Mouse (Mus musculus) gastrocnemius, postnatal 10 days (tissue): ENCODE results near the gene Gm884. TPM values are rescaled to one million over a fixed set of nuclear protein-coding genes. Genes with fewer than 3 reads are reported as not detected.
"Not testable (repeated sequence)": the region's sequence is repeated elsewhere in the genome, so short reads cannot be mapped to it uniquely, and the experiment has no call there.

Experiments
- DNase-seq: peaks from one replicate; pipeline ENCODE4 v3.0.0; 2021; ENCODE audit warnings: mixed read lengths
- total RNA-seq, 2 experiments: library from RNA; stranded (reverse); gene quantifications; 2 replicates each; pipeline ENCODE4 v1.2.3; 2021

The Gm884 gene
- total RNA-seq, 2 experiments from 2014 or later: not detected

GRCm38 (mm10) chr11:103634806-103635205 lies 13.9 kb upstream of the Gm884 start:
- DNase-seq: no peak

DNA sequence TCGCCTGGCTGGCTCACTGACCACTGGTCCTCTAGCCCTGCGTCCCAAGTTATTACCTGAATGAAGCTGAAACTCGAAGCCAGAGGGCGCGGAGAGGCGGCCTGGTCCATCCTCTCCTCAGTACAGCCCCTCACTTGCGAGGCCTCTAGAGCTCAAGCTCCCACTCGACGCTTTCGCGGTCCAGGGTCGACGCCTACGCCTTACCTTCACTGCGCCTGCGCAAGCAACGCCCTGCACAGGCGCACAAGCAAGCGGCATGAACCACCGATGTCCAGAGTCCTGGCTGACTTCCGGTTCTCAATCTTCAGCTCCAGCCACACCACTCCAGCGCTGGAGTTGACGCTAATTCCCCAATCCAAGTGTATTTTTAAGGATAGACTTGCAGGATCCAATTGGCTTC lies 6.5 kb upstream of the Gm884 start:
- no peak for DNase-seq

DNA sequence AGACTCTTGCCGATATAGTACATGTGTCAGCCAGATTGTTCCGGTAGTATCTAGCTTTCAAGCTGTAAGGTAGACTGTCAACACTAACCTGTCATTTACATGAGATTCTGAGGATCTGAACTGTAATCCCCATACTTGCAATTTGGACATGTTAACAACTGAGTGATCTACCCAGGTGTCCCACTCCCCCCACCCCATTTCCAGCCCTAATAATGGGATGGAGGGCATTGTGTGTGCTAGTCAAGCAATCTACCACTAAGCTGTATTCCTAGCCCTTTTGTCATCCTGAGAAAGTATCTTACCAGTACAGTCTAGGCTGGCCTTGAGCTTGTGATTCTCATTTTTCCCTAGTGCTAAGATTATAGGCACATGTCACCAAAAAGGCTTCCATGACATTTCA lies 10.2 kb downstream of the Gm884 start:
- no peak for DNase-seq

GRCm38 (mm10) chr11:103606611-103607010 lies 14.3 kb downstream of the Gm884 start:
- no peak for DNase-seq

GRCm38 (mm10) chr11:103578339-103578738 lies 42.6 kb downstream of the Gm884 start:
- DNase-seq: no peak

GRCm38 (mm10) chr11:103556021-103556420 lies 64.9 kb downstream of the Gm884 start:
- DNase-seq: no peak

DNA sequence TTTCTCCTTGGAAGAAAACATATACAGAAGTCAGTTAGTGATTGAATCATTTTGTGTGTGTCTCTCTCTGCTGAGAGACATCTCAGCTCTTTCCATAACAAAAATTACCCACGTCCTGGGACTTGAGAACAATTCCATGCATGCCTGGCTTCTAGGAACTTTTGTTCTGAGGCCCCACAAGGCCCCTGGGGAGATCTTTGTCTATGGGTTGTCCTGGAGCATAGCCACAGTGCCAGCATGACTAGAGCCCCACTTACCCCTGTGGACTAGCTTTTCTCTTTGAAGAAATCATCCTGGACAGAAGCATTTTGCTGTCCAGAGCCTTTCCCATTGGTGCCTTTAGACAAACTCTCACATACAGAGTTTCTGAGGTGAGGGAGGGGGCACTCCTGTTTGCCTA lies 86.0 kb downstream of the Gm884 start:
- DNase-seq: not testable (repeated sequence)

GRCm38 (mm10) chr11:103512111-103512510 lies 108.8 kb downstream of the Gm884 start:
- no peak for DNase-seq

- no peak for DNase-seq
These were observed 116.4 kb downstream of the Gm884 start, which contains the start of gene Lrrc37a for GRCm38 (mm10) chr11:103504497-103504896. Lrrc37a (minus strand) TSS chr11:103504597.

Other genes starting within 250 kb of the Gm884 start
- gene Plekhm1, start 208.5 kb downstream of the Gm884 start, total RNA-seq: 10 to 100 TPM in 1 of 2 experiments, 1 to 10 TPM in 1; 8.2 to 10.3 TPM
- not detected for gene Lrrc37a, start 116.5 kb downstream of the Gm884 start, total RNA-seq
- gene Lyzl6, start 17.8 kb upstream of the Gm884 start, total RNA-seq: not detected
- gene Rprml, start 28.4 kb upstream of the Gm884 start, total RNA-seq: not detected
- gene Gosr2, start 76.8 kb upstream of the Gm884 start, total RNA-seq: 10 to 100 TPM; 50.8 to 51.1 TPM
- under 1 TPM in 1 of 2 experiments, not detected in 1; 0.05 TPM for gene Wnt9b, start 128.7 kb upstream of the Gm884 start, total RNA-seq
- gene Wnt3, start 153.0 kb upstream of the Gm884 start, total RNA-seq: under 1 TPM; 0.27 to 0.42 TPM